8 mouse cellular contexts compared by ENCODE assay signal in genomic region chr12:70826318-70827072, GRCm38 (mm10). TPM values are rescaled to one million over a fixed set of nuclear protein-coding genes. Genes with fewer than 3 reads are reported as not detected.
A peak's percentile ranks its signal among the peaks of the same experiment; 100 is the strongest.
DNase-seq lines count a peak whose midpoint lies in the region; ATAC-seq and TF ChIP-seq lines count a peak whose summit lies in the region.

No protein-coding gene starts in this region.

- no peak for TF ChIP-seq CTCF in heart, postnatal 0 days (IDR thresholded peaks at IDR 0.05; ENCODE audit: low read depth)

- no peak for ATAC-seq in heart, postnatal 0 days (ENCODE audit: insufficient read depth, low read depth)
- no peak for ATAC-seq in liver, embryonic 11.5 days (replicated peaks; ENCODE audit: low FRiP score)

- peak; percentile 7 for DNase-seq in kidney, adult 11 months
- DNase-seq in kidney, adult 18-20 months: no peak
- peak; percentile 31 to 50 for DNase-seq in cerebellum, postnatal 25 days
- DNase-seq in heart, postnatal 0 days (ENCODE audit: low spot score): peak; percentile 58
- DNase-seq in liver, embryonic 11.5 days (ENCODE audit: low spot score): no peak
- peak; percentile 52 for DNase-seq in retina, embryonic 14.5 days (ENCODE audit: low spot score)
- no peak for DNase-seq in urinary bladder, adult 2 months (ENCODE audit: low spot score)
- no peak for DNase-seq in urinary bladder, postnatal 36 days (ENCODE audit: low spot score in 2 of 2)

- H3K36me3 ChIP-seq in heart, postnatal 0 days (replicated peaks; ENCODE audit: control insufficient read depth, insufficient read depth, low read length): no peaks in the 10 kb centered on the region
- no peaks in the 10 kb centered on the region for H3K36me3 ChIP-seq in liver, embryonic 11.5 days (ENCODE audit: control insufficient read depth, insufficient read depth, low read length)

- H3K4me1 ChIP-seq in heart, postnatal 0 days (ENCODE audit: control insufficient read depth, insufficient read depth): peaks cover 46% of the 10 kb centered on the region
- peaks cover 14% of the 10 kb centered on the region for H3K4me1 ChIP-seq in liver, embryonic 11.5 days (replicated peaks; ENCODE audit: control insufficient read depth, insufficient read depth, low read length)

- peak overlapping the region; percentile 66 for H3K4me3 ChIP-seq in heart, postnatal 0 days (ENCODE audit: low read depth, low read length)
- peak overlapping the region; percentile 79 for H3K4me3 ChIP-seq in liver, embryonic 11.5 days (ENCODE audit: low read depth, low read length)

- WGBS in heart, postnatal 0 days: 2% methylated on average over 19 of the region's 19 CpGs
- WGBS in liver, embryonic 11.5 days: 5% methylated on average over 19 of the region's 19 CpGs

- peak overlapping the region; percentile 90 for H3K4me2 ChIP-seq in heart, postnatal 0 days (ENCODE audit: low read depth, low read length)
- H3K4me2 ChIP-seq in liver, embryonic 11.5 days: peak overlapping the region; percentile 95

- H3K27ac ChIP-seq in heart, postnatal 0 days (ENCODE audit: low read depth): peak overlapping the region; percentile 95
- H3K27ac ChIP-seq in liver, embryonic 11.5 days (ENCODE audit: low read depth, low read length): peak overlapping the region; percentile 95; the same call in 1 of the 2 replicates

- no peak for TF ChIP-seq EP300 in heart, postnatal 0 days (IDR thresholded peaks at IDR 0.05; ENCODE audit: low read depth)

- H3K9me3 ChIP-seq in heart, postnatal 0 days (replicated peaks; ENCODE audit: control insufficient read depth, low read length): no peaks in the 10 kb centered on the region
- no peaks in the 10 kb centered on the region for H3K9me3 ChIP-seq in liver, embryonic 11.5 days (ENCODE audit: control insufficient read depth, low read length)

- H3K9ac ChIP-seq in heart, postnatal 0 days (replicated peaks; ENCODE audit: low read depth, low read length): peak overlapping the region; percentile 78
- peak overlapping the region; percentile 87 for H3K9ac ChIP-seq in liver, embryonic 11.5 days (ENCODE audit: low read depth, low read length)

- H3K27me3 ChIP-seq in heart, postnatal 0 days (ENCODE audit: control insufficient read depth, insufficient read depth, low read length): no peaks in the 10 kb centered on the region
- no peaks in the 10 kb centered on the region for H3K27me3 ChIP-seq in liver, embryonic 11.5 days (replicated peaks; ENCODE audit: control insufficient read depth, insufficient read depth, low read length)

RNA-seq across cellular contexts. Expression of gene Frmd6, which starts 1.2 kb away (rescaled TPM):
- total RNA-seq in heart, postnatal 0 days (2014; rRNA removed; ENCODE audit: low replicate concordance): 22.6 and 29.2 TPM in 2 replicates
- polyA plus RNA-seq in heart, postnatal 0 days (2015; fragmentation: Nextera tagmentation; extraction: Ambion mirVana): 17.4 and 17.9 TPM in 2 replicates
- polyA plus RNA-seq in liver, embryonic 11.5 days (2014; fragmentation: Nextera tagmentation; extraction: Ambion mirVana): 9.7 and 9.9 TPM in 2 replicates
- polyA plus RNA-seq in urinary bladder, adult 2 months (2012; rRNA removed): 48.4 and 49.7 TPM in 2 replicates

Comparison
In these comparisons a context has a peak if more than half of its experiments do, and no peak if none do; other contexts are left out.
1. DNase-seq: peak in kidney, adult 11 months (single experiment), cerebellum, postnatal 25 days (2 of 2), heart, postnatal 0 days (single experiment) and retina, embryonic 14.5 days (single experiment); none in kidney, adult 18-20 months (single experiment), liver, embryonic 11.5 days (single experiment), urinary bladder, adult 2 months (single experiment) and urinary bladder, postnatal 36 days (0 of 2).